Mouse (Mus musculus) retina, postnatal 1 day (tissue): ENCODE results near the gene Chst8.
A peak's percentile ranks its signal among the peaks of the same experiment; 100 is the strongest.

Experiments
- DNase-seq: peaks from one replicate; pipeline ENCODE4 v3.0.0-alpha.2; 2012

The Chst8 gene

DNA sequence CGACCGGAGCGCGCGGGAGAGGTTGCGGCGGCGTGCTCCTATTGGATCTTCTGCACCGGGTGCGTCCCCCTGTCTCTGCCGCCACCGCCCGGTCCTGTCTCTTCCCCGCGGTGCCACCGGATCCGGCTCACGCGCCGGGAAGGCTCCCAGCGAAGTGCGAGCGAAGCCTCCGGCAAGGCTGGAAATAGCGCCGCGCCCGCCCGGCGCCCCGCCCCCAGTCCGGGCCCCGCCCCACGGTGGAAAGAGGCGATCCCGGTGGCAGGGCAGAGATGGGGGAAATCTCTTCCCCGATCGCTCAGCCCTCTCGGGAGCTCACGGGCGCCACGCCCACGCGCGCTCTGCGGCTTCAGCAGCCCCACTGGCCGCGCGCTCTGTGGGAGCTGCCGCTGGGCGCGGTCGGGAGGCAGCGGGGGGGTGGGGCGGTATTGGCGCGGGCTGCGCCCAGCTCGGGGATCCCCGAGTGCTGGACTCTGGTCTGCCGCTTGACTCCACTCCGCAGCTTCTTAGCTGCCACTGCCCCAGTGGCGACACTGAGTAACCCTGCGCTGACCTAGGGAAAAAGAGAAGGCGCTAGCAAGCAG is at the start of gene Chst8:
Chst8 (minus strand) TSS at position 181 of the 581 bp plus-strand sequence.
- peak; percentile 87 for DNase-seq

DNA sequence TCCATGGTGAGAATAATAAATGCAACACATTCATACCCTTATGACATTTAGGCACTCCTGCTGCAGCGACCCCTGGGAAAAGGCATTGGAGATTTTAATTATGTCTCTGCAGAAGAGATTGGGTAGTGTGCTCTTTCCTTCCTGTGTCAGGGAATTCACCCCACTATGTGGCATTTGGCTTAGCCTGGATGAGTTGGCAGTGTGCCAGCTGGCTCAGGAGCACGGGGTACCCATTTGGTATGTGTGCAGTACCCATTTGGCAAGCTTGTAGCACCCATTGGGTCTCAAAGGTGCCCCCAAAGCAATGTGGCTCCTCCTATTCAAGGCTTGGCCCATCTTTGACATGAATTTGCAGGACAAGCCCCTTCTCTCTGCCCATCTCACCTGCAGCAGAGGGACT is 45.8 kb upstream of the Chst8 start:
- no peak for DNase-seq

DNA sequence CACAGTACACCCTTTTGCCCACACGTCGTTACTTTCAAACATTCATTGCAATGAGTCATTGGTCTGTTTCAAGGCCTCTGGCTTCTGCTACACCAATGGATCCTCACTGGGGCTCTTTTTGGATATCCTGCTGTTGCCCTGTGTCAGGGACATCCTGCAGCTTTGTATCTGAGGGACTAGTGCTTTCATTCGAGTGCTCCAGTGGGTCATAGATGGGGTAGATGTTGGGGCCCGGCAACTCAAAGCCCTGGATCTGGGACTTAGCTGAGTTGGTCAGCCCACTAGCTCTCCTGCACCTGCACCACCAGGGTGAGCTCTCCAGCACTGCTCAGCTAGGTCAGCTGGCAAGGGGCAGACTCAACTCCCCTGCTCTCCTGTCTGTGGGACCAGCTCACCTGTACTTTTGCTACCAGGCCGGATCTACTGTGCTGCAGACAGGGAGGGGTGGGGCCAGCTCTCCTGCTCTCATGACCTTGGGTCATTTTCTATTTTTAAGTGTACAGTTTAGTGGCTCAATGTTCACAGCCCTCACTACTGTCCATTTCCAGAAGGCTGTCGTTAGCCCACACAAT is 42.4 kb upstream of the Chst8 start:
- no peak for DNase-seq

DNA sequence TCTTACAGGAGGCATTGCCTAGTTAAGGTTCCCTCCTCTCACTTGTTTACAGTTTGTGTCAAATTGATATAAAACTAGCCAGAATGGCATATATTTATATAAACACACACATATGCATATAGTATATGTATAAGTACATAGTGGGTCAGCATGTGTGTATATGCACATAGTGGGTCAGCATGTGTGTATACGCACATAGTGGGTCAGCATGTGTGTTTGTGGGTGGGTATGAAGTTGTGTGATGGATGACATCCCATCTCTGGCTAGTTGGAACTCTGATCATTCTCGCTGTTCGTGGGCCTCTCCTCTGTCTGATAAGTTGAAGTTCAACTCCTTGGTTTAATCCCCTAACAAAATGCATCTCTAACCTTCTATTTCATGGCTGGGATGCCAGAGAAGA is 40.9 kb upstream of the Chst8 start:
- DNase-seq: no peak

DNA sequence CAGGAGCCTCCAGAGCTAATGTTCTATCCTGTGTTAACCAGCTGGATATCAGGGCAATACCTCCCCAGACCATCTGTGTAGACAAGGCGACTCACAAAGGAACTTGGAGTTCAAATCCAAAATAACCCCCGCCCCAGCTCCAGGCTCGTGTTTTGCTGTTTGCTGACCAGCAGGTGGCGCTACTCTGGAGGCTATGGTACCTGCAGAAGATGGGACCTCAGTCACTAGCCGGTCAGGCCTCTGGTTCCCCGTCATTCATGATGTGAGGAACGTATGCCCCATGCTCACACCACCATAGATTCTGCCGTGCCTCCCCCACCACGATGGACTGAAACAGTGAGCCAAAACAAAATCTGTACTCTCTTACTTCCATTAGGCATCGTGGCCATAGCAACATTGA is 37.1 kb upstream of the Chst8 start:
- peak; percentile 40 for DNase-seq

DNA sequence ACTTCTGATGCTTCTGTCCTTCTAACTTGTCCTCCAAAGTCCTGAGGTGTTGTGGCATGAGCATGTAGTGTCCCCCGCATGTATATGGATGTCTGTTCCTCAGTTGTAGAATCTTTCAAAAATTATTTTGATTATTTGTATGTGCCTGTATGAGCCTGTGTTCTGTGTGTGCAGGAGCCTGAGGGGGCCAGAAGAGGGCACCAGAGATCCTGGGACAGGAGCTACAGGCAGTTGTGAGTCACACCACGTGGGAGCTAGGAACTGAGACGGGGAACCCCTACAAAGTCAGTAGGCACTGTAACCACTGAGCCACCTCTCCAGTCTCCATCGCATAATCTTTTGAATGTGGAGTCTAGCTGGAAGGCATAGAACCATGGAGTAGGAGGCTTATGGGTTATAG is 36.3 kb upstream of the Chst8 start:
- no peak for DNase-seq

DNA sequence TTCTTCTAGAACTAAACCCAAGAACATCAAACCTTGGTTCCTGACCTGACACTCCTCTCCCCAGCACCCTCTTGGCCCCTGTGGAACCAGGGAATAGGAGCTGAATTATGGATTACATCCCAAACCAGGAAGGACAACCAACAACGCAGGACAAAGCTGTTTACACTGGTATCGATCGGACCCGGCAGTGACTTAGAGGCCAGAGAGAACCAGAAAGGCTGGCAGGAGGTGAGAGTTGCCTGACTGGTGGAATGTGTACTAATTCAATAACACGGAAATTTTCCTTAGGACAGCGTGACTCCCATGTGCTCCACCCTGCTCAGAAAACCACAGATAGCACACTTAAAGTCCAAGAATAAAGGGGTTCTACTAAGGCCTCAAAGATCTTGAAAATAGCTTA is 35.4 kb upstream of the Chst8 start:
- no peak for DNase-seq

DNA sequence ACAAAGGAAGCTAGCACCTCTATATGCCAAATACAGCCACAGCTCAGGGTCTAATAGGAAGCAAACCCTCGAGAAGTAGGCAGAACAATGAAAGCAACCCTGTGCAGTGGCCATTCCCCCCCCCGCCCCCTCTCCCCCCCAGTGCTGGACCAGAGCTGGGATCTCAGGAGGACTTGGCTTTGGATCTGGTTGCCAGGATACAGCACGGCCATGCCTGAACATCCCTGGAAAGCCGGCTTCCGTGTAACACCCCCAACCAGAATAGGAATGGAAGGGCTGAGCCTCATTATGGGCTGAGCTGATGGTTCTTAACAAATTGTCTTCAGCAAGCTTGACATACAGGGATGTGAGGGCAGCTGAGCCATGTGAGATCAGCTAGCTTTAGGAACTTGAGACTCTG is 34.9 kb upstream of the Chst8 start:
- DNase-seq: no peak

DNA sequence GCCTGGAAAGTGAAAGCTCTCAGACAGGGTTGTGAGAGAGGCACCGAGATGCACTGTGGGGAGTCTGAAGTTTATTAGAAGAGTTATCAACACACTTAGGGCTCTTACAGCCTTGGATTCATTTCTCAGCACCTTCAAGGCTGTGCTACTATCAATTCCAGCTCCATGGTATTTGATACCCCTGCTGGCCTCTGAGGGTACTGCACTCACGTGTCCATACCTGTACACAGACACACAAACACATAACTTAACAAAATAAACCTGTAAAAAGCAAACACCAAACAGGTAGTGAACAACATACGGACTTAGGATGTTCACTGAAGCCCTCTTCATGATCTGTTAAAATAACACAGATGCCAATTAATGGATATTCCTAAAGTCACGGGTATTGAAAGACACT is 26.2 kb upstream of the Chst8 start:
- no peak for DNase-seq

DNA sequence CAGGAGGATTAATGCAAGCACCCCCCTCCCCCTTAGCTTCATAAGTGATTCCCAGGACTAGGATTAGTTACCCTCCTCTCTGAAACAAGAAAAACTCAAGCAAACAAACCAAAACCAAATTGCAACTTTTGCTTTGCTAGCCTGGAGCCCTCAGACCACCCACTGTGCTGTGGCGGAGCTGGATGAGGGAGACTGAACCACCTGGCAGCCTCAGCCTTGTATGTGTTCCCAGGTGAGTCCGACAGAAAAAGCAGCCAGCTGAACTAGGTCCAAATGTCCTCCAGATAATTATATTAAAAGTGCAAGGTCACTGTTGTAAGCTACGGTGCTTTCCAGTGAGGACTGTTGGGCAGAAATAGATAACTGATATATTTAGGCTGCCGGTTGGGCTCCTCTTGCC is 25.7 kb upstream of the Chst8 start:
- DNase-seq: no peak

DNA sequence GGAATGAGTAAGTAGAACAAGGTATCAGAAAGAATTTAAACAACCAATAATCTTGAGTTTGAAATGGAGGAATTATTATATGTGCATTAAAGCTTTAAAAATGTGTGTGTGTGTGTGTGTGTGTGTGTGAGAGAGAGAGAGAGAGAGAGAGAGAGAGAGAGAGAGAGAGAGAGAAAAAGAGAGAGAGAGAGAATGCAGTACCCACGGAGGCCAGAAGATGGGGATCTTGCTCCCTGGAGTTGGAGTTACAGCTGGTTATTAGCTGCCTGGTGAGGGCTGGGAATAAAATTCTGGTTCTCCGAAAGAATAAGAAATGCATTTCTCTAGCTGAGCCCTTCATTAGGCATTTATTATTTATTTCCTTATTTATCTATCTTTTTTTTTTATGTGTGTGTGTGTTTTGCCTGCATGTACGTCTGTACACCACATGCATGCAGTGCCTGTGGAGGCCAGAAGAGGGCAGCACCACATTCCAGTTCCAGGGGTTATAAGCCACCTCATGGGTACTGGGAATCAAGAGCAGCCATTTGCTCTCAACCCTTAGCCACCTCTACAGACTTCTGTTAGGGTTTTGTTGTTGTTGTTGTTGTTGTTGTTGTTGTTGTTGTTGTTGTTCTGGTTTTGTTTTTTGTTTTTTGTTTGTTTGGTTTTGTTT is 13.9 kb upstream of the Chst8 start:
- DNase-seq: peak; percentile 32

DNA sequence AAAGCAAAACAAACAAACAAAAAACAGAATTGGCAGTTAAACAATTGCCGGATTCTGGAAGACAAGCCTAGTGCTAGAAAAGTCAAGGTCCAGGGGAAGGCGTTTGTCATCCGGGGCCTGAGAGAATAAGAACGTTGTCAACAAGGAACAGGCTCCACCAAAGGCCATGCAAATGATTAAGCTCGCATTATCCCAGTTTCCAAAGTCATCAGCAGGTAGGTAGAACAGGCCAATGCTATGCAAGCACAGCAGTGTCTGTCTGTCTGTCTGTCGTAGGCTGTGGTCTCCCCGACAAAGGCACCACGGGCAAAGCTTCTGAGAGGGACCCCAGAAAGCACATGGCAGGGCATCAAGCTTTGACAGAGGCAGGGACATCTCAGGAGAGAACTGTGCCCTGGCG is 9.1 kb upstream of the Chst8 start:
- DNase-seq: no peak

DNA sequence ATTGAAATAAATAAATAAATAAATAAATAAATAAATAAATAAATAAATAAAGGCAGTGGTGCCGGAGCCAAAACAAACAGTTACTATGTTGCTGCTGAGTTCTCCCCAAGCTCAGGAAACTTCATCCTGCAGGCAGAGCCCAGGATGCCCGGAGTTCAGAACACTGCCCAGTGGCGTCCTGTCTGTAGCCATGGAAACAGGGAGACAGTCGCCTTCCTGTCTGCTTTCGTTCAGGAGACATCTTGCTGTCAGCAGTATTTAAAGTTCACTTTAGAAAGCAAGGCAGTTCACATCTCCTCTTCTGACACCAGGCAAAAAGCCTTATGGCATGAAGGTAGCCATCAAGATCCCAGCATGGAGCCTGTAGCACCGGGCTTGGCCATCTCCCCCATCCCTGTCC is 8.0 kb upstream of the Chst8 start:
- DNase-seq: peak; percentile 23

DNA sequence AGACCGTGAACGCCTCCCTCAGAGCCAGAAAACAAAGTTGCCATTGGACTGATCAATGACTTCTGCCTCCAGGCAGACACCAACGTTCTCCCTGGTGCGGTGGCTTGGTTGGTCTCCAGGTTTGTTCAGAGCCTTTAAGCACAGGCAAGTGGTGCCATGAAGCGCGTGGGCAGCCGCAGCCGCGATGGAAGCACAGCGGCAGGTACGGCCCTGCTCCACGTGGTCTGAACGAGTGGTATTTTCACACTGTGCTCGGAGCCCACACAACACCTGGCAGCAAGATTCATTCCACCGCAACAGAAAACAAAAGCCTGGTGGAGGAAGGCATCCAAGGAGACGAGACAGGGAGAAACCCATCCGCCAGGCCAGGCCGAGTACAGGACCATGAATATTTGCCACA is 7.3 kb upstream of the Chst8 start:
- no peak for DNase-seq

DNA sequence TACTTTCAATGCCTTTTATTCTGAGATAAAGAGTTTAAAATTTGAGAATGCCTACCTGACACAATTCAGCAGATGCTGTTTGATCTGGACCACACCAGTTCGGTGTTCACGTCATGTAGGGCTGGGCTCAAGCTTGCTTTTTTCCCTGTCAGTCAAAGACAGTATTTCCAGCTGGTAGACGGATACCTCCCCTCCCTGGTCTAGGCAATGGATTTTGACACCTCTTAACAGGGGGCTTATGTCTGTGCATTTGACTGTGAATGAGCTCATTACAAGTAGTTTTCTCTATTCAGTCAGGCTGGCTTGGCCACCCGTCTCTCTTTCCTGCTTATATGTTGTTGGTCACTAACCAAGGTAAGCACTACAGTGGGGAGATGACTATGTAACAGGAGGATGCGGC is 6.1 kb upstream of the Chst8 start:
- peak; percentile 59 for DNase-seq

DNA sequence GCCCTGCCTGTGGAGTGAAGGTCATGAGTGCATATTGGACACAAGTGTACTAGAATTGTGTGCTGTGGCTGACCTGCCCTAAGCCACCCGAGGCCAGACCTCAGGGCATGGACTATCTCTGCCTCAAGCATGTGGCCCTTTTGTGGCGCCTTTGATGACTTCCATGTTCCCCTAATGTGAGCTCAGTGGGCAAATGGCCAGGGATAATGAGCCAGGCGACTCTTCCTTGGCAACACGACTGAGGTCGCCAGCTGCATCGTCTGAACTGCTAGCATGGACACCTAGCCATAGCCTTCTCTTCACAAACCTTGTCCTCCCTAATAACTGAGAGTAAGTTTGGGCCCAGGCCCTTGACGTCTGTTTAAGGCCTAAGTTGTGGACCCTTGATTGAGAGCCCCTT is 4.5 kb upstream of the Chst8 start:
- peak; percentile 11 for DNase-seq

DNA sequence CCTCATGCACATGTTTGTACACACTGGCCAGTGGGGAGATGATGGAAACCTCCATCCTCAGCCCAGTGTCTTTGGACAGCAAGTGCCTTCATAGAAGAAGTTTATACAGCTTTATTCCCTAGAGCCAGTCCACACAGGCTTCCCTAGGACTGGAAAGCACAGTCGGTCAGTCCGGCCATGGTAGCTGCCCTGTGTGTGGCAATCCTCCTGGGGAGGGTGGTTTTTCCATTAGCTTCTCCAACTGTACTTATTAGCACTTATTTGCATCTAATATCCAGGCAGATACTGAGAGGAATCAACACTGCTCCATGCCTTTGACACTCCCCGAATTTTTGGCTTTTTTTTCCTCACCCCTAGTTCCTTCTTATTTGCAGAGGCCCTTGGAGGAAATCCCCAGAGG is 2.3 kb upstream of the Chst8 start:
- DNase-seq: no peak

DNA sequence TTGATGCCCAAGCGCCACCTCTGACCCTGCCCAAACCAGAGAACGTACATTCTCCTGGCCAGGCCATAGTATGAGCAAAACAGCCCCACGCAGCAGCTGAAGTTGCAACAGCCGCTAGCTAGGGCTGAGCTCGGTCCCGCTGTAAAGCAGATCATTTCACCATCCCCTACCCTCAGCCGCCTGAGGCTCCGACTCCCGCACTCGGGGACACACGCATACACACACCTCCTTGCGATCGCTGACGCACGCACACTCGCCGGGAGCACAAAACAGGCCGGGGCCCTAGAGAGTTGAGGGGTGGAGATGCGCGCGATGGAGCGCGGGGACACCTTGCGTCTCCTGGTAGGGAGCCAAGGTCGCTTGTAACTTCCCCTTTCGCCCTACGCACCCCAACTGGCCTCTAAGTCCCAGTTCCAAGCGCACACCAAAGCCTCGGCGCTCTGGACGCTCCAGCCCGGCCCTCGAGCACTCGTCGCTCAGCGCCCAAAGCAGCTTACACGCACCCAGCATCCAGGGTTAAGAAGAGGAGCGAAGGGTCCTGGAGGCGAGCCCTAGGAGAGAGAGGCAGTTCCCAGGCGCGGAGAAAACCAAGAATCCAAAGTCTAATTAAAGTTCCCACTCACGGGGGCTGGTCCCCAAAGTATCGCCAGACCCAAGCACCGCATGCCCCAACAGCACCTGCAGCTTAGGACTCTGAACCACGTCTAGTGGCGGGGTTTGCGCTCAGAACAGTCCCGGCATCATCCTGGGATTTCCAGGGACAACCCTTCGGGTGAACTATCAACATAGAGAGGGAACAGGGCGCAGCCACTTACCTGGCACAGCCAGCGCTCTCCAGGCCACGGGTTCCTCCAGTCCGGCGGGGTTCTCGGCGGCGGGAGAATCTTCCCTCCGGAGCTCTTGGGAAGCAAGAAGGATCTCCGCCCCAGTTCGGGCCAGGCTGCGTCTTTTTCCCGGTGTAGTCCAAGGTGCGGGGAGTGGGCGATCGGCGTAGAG is 682 bp downstream of the Chst8 start:
- peak; percentile 50 for DNase-seq

DNA sequence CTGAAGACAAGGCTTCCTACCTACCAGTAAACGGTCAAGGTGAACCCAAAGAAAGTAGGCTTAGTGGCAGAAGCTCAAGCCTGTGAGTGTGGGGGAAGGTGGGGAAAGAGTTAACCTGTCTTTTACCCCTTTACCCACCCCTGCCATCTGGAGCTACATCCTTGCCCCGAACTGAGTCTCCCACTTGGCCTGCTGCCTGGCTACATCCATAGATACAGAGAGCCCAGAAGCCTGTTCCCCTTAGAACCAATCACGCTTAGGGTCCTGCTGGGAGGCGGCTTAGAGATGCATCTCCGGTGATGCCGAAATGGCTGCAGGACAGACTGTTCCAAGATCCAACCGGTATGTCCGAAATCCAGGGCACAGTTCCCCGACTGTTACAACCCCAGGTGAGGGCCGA is 1.5 kb downstream of the Chst8 start:
- DNase-seq: peak; percentile 31

DNA sequence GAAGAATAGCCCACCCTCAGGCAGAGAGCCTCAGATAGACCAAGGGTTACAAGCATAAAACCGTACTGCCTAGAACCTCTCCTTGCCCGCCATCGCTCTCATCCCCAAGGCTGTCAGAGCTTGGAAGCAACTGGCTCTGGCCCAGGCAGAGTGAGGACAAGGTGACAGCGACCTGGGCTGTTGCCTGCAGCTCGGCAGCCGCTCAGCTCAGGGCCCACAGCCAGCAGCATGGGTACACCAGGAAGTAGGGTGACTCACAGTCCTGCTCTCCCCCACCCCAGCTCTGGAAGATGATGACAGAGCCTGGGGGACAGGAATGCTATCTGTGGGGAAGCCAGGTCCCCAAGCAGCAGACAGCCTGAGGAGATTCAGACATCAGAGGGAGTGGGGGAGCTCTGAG is 6.2 kb downstream of the Chst8 start:
- DNase-seq: no peak

DNA sequence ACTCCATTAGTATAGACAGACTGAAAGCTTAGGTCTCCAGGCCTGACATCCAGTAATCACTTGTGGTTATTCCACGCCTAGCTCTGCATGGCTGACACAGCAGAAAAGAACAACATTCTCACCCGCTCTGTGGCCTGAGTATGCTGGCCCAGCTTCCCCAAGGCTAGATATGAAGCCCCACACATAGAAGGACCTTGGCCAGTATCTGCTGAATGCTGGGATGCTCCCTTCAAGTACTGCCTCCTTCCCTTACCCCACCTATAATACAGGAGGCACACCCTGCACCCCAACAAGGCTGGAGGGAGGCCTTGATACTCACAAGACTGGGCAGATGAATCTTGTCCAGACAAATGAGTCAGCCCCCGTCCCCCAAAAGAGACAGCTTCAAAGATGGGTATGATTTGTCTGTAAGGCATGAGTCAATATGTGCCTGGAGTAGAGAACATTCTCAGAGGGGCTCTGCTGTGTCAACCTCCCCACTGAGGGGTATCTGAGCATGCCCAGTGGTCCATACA is 6.8 kb downstream of the Chst8 start:
- no peak for DNase-seq

DNA sequence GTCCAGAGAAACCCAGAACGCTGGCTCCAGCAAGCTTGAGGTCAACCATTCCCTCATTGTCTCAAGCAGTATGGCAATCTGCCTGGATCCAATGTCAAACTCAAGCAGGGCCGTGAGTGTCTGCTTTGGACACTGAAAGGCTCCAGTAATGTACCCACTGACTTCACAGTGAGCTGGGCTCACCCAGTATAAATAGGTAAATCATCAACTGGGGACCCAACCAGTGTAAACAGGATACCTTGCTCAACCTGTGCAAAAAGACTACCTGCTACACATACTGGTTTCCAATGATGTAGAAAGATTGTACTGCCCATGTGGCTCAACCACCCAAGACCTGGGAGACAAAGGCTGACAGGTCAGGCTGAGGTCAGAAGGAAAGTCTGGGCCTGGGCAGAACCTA is 7.5 kb downstream of the Chst8 start:
- no peak for DNase-seq

DNA sequence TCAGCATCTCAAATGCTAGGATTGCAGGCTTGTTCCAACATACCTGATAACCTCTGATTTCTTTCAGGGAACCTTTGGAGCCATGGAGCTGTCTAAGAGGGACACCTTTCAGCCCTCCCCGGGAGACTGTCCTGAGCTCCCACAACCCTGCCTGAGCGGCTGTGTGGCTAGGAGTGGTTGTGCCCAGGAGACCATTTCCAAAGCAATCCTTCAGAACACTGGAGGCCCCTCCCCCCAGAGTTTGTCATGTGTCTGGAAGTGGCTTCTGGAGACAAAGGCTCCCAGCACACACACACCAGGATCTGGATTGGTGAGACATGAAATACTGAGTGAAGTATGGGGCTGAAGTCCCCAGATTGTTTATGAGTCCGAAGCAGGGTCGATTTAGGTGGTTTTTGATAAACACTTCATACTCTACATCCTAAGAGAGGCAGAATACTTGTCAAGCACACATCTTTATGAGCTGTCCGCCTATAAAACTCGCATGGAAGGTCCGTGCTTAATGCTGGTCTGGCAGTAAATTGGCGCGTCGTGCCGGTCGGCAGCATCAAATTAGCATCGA is 12.5 kb downstream of the Chst8 start:
- peak; percentile 32 for DNase-seq
